Mouse (Mus musculus): ENCODE measurements around the gene Exosc10. TPM values are rescaled to one million over a fixed set of nuclear protein-coding genes. Genes with fewer than 3 reads are reported as not detected.
A peak's percentile ranks its signal among the peaks of the same experiment; 100 is the strongest.

Gene Exosc10
- polyA plus RNA-seq, 1 experiment: 29.2 TPM

DNA sequence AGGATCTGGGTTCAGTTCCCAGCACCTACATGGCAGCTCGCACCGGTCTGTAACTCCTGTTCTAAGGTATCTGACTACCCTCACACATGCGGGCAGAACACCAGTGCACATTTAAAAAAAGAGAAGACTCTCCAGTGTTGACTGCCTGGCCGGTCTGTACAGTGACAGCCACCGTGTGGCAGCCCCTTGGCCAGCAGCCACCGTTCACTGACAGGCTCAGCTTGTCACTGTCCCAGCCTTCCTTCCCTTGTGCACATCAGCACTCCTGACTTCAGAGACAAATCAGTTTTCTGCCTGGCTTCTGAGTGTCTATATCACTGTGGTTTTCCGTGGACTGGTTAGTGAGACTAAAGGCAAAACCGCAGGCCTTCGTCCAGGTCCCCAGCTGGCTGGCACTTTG, 30.6 kb downstream of the Exosc10 start:
- H3K27me3 ChIP-seq (ENCODE audit: control insufficient read depth, insufficient read depth, low read length): no peaks in the 10 kb centered on the region
- WGBS: 72% methylated on average over 9 of the region's 9 CpGs
- no peak for DNase-seq (ENCODE audit: low read depth in 1 of 2, low spot score in 2 of 2)
- TF ChIP-seq CTCF (IDR thresholded peaks at IDR 0.05; ENCODE audit: extremely low read depth, insufficient read depth, insufficient read length, insufficient replicate concordance): no peak
- TF ChIP-seq POLR2A (IDR thresholded peaks at IDR 0.05; ENCODE audit: low read depth, low read length): no peak
- no peak overlapping the region for H3K27ac ChIP-seq (ENCODE audit: insufficient read depth, low read length)
- H3K4me3 ChIP-seq (ENCODE audit: extremely low read depth, insufficient read depth, insufficient read length): no peak overlapping the region
- peaks cover 14% of the 10 kb centered on the region; the same call in 1 of the 2 replicates for H3K4me1 ChIP-seq (ENCODE audit: control insufficient read depth, insufficient read depth, insufficient read length)
- peaks cover under 1% of the 10 kb centered on the region; the same call in 1 of the 2 replicates for H3K36me3 ChIP-seq (ENCODE audit: control insufficient read depth, insufficient read depth, low read length)

DNA sequence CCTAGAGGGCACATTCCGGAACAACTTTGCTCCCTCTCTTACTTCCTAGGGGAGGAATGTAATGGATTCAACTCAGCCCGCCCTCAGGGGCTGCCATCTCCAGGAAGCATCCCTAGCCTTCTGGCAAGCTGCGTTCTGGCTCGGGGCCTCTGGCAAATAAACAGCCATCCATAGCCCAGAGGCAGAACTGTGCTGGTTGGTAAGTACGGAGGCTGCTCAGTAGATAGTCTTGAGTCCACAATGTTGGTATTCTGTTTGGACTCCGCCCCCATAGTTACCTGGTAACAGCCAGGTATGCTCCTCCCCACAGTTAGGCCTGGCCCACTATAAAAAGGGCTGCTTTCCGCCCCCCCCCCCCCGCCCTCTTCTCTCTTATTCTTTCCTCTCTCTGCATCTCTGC, 31.3 kb downstream of the Exosc10 start:
- Histone ChIP-seq H3K27ac (ENCODE audit: insufficient read depth, low read length) (no peak overlapping the region), H3K4me3 (ENCODE audit: extremely low read depth, insufficient read depth, insufficient read length) (no peak overlapping the region), H3K36me3 (ENCODE audit: control insufficient read depth, insufficient read depth, low read length) (peaks cover 5% of the 10 kb centered on the region), H3K27me3 (ENCODE audit: control insufficient read depth, insufficient read depth, low read length) (no peaks in the 10 kb centered on the region), H3K4me1 (ENCODE audit: control insufficient read depth, insufficient read depth, insufficient read length) (peaks cover 14% of the 10 kb centered on the region; the same call in 1 of the 2 replicates)
- no peak for DNase-seq (ENCODE audit: low read depth in 1 of 2, low spot score in 2 of 2)
- no peak for TF ChIP-seq CTCF (IDR thresholded peaks at IDR 0.05; ENCODE audit: extremely low read depth, insufficient read depth, insufficient read length, insufficient replicate concordance)
- TF ChIP-seq POLR2A (IDR thresholded peaks at IDR 0.05; ENCODE audit: low read depth, low read length): no peak
- WGBS: 93% methylated on average over 7 of the region's 8 CpGs

- DNase-seq (ENCODE audit: low read depth in 1 of 2, low spot score in 2 of 2): no peak
- TF ChIP-seq POLR2A (IDR thresholded peaks at IDR 0.05; ENCODE audit: low read depth, low read length): no peak
- no peak for TF ChIP-seq CTCF (IDR thresholded peaks at IDR 0.05; ENCODE audit: extremely low read depth, insufficient read depth, insufficient read length, insufficient replicate concordance)
- peaks cover 11% of the 10 kb centered on the region for H3K36me3 ChIP-seq (ENCODE audit: control insufficient read depth, insufficient read depth, low read length)
- H3K27me3 ChIP-seq (ENCODE audit: control insufficient read depth, insufficient read depth, low read length): no peaks in the 10 kb centered on the region
- H3K4me1 ChIP-seq (ENCODE audit: control insufficient read depth, insufficient read depth, insufficient read length): peaks cover 14% of the 10 kb centered on the region; the same call in 1 of the 2 replicates
- 6% methylated on average over 18 of the region's 18 CpGs for WGBS
- peak overlapping the region; percentile 76 for H3K4me3 ChIP-seq (ENCODE audit: extremely low read depth, insufficient read depth, insufficient read length)
- H3K27ac ChIP-seq (ENCODE audit: insufficient read depth, low read length): 0 out of 2 replicates have a peak overlapping the region, but pooled peaks have one; percentile 17
Observed at GRCm38 (mm10) chr4:148590421-148591170, 32.4 kb downstream of the Exosc10 start.

DNA sequence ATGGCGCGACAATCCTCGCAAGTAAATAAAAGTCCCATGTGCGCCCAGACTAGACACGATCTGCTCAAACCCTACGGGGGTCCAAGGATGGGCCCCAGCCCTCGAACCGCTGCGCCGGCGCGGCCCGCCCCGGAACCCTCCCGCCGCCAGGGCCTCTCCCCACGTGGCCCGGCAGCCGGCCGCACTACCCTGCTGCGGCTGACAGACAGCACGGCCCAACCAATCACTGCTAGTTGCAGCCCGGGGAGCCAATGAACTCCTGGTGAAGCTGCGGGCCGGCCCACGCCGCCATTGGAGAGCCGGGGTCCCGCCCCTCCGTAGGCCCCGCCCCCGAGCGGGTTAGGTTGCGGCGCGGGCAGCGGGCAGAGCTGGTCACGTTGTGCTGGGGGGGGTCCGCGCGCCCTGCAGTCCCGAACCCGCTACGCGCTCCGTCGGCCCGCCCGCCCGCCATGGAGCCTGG, 33.0 kb downstream of the Exosc10 start, which contains the start of gene Srm:
TSS of gene Srm (plus strand) at position 333 of the 460 bp plus-strand sequence.
- DNase-seq (ENCODE audit: low read depth in 1 of 2, low spot score in 2 of 2): peak; percentile 88 to 99

GRCm38 (mm10) chr4:148591637-148592380, 33.6 kb downstream of the Exosc10 start:
- H3K27me3 ChIP-seq (ENCODE audit: control insufficient read depth, insufficient read depth, low read length): no peaks in the 10 kb centered on the region
- under 1% methylated on average over 52 of the region's 53 CpGs for WGBS
- peaks cover 14% of the 10 kb centered on the region; the same call in 1 of the 2 replicates for H3K4me1 ChIP-seq (ENCODE audit: control insufficient read depth, insufficient read depth, insufficient read length)
- no peak for DNase-seq (ENCODE audit: low read depth in 1 of 2, low spot score in 2 of 2)
- peak overlapping the region; percentile 79 for H3K4me3 ChIP-seq (ENCODE audit: extremely low read depth, insufficient read depth, insufficient read length)
- no peak for TF ChIP-seq POLR2A (IDR thresholded peaks at IDR 0.05; ENCODE audit: low read depth, low read length)
- TF ChIP-seq CTCF (IDR thresholded peaks at IDR 0.05; ENCODE audit: extremely low read depth, insufficient read depth, insufficient read length, insufficient replicate concordance): no peak
- no peak overlapping the region for H3K27ac ChIP-seq (ENCODE audit: insufficient read depth, low read length)
- peaks cover 13% of the 10 kb centered on the region for H3K36me3 ChIP-seq (ENCODE audit: control insufficient read depth, insufficient read depth, low read length)

More for the DNA sequence above, 33.0 kb downstream of the Exosc10 start, which contains the start of gene Srm:
- H3K27ac ChIP-seq (ENCODE audit: insufficient read depth, low read length): 0 out of 2 replicates have a peak within 1 kb of the TSS, but pooled peaks have one; percentile 17
- peaks cover 14% of the 10 kb centered on the region; the same call in 1 of the 2 replicates for H3K4me1 ChIP-seq (ENCODE audit: control insufficient read depth, insufficient read depth, insufficient read length)
- no peak; the same call in 1 of the 2 replicates for TF ChIP-seq POLR2A (IDR thresholded peaks at IDR 0.05; ENCODE audit: low read depth, low read length)
- TF ChIP-seq CTCF (IDR thresholded peaks at IDR 0.05; ENCODE audit: extremely low read depth, insufficient read depth, insufficient read length, insufficient replicate concordance): no peak
- H3K36me3 ChIP-seq (ENCODE audit: control insufficient read depth, insufficient read depth, low read length): peaks cover 11% of the 10 kb centered on the region
- H3K27me3 ChIP-seq (ENCODE audit: control insufficient read depth, insufficient read depth, low read length): no peaks in the 10 kb centered on the region
- 0% methylated on average over 42 of the region's 50 CpGs for WGBS
- peak within 1 kb of the TSS; percentile 79 for H3K4me3 ChIP-seq (ENCODE audit: extremely low read depth, insufficient read depth, insufficient read length)

GRCm38 (mm10) chr4:148593996-148594395, 35.8 kb downstream of the Exosc10 start:
- peaks cover 15% of the 10 kb centered on the region for H3K36me3 ChIP-seq (ENCODE audit: control insufficient read depth, insufficient read depth, low read length)
- DNase-seq (ENCODE audit: low read depth in 1 of 2, low spot score in 2 of 2): no peak
- no peaks in the 10 kb centered on the region for H3K27me3 ChIP-seq (ENCODE audit: control insufficient read depth, insufficient read depth, low read length)
- peaks cover 14% of the 10 kb centered on the region; the same call in 1 of the 2 replicates for H3K4me1 ChIP-seq (ENCODE audit: control insufficient read depth, insufficient read depth, insufficient read length)
- no peak for TF ChIP-seq POLR2A (IDR thresholded peaks at IDR 0.05; ENCODE audit: low read depth, low read length)
- TF ChIP-seq CTCF (IDR thresholded peaks at IDR 0.05; ENCODE audit: extremely low read depth, insufficient read depth, insufficient read length, insufficient replicate concordance): no peak
- 95% methylated on average over 11 of the region's 11 CpGs for WGBS
- no peak overlapping the region for H3K27ac ChIP-seq (ENCODE audit: insufficient read depth, low read length)
- no peak overlapping the region for H3K4me3 ChIP-seq (ENCODE audit: extremely low read depth, insufficient read depth, insufficient read length)
